Mouse (Mus musculus) kidney, embryonic 14.5 days (tissue): ENCODE measurements around the gene Gm5244. TPM values are rescaled to one million over a fixed set of nuclear protein-coding genes. Genes with fewer than 3 reads are reported as not detected.

ENCODE experiments used
- ATAC-seq: fragments of 200-750 bp; cut with Nextera tagmentation; 2 replicates; pipeline ENCODE4 v1.8.0; 2017; ENCODE audit warnings: moderate number of reproducible peaks, mild to moderate bottlenecking, moderate TSS enrichment, moderate library complexity; ENCODE audit not compliant: low FRiP score, low TSS enrichment
- H3K27ac ChIP-seq: fragments of 300-500 bp; sonication (generic); 2 replicates; pipeline ENCODE4 v1.5.1; 2014; ENCODE audit warnings: low read depth, mild to moderate bottlenecking, low read length, moderate library complexity, mixed read lengths
- H3K27me3 ChIP-seq: fragments of 300-500 bp; sonication (generic); 2 replicates; pipeline ENCODE4 v1.6.1; 2014; ENCODE audit warnings: mild to moderate bottlenecking, low read length; ENCODE audit not compliant: control insufficient read depth, insufficient read depth
- H3K36me3 ChIP-seq: fragments of 300-500 bp; sonication (generic); 2 replicates; pipeline ENCODE4 v1.6.1; 2014; ENCODE audit warnings: low read length, mixed read lengths; ENCODE audit not compliant: control insufficient read depth, insufficient read depth
- H3K4me1 ChIP-seq: fragments of 300-500 bp; sonication (generic); 2 replicates; pipeline ENCODE4 v1.6.1; 2014; ENCODE audit warnings: low read length, mixed read lengths; ENCODE audit not compliant: control insufficient read depth, insufficient read depth
- H3K4me2 ChIP-seq: fragments of 300-500 bp; sonication (generic); replicated peaks from 2 replicates; pipeline ENCODE4 v1.6.1; 2014; ENCODE audit warnings: low read depth, mild to moderate bottlenecking, low read length
- H3K4me3 ChIP-seq: fragments of 300-500 bp; sonication (generic); 2 replicates; pipeline ENCODE4 v1.5.1; 2014; ENCODE audit warnings: mild to moderate bottlenecking, low read length
- H3K9ac ChIP-seq: fragments of 300-500 bp; sonication (generic); 2 replicates; pipeline ENCODE4 v1.6.1; 2014; ENCODE audit warnings: low read depth, mild to moderate bottlenecking, low read length, moderate library complexity
- H3K9me3 ChIP-seq: fragments of 300-500 bp; sonication (generic); 2 replicates; pipeline ENCODE4 v1.6.1; 2016; ENCODE audit warnings: low read length; ENCODE audit not compliant: control insufficient read depth
- WGBS: fragments of 180-500 bp; shearing (Covaris S2); extraction: QIAGEN DNeasy Blood & Tissue Kit; methylation state at CpG from one replicate; pipeline ENCODE4 v1.1.7; 2014; 5-methylcytosine and 5-hydroxymethylcytosine counted together
- polyA plus RNA-seq: library from polyadenylated mRNA; unstranded; fragments of >200 nt; fragmentation: Nextera tagmentation; extraction: Ambion mirVana; gene quantifications from 2 replicates; pipeline ENCODE4 v1.2.1, GENCODE M21; 2014

Gene Gm5244
- polyA plus RNA-seq, 1 experiment from 2014 or later, result not detected

DNA sequence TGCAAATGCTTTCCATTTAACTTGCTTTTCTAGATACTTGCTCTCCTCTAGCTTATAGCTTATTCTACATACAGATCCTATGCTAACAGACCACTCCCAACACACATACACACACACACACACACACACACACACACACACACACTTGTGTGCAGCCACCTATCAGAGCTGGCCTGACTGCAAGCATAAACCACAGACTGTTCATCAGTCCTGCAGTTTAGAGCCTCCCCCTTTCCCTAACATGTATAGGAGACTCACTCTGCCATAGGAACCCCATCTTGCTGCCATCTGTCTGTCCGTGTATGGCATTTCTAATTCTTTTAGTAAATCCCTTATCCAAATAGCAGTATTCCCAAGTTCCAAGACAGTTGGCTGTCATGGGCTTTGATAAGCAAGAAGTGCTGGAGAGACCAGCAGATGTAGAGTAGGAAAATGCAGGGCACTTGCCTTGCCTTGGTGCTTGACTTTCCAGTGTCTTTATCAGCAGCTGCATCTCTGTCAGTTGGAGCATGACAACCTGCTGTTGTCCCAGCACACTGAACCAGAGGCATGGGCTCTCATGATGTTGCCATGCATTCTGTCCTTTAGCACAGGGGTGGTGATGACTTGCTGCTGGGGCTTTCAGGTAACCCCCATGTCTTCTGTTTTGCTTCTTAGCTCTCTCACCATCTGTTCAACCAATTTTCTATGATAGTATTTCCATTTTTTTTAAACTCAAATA is 33.7 kb upstream of the Gm5244 start:
- Histone ChIP-seq H3K9ac (no peak overlapping the region), H3K9me3 (no peaks in the 10 kb centered on the region), H3K27ac (no peak overlapping the region), H3K27me3 (no peaks in the 10 kb centered on the region), H3K4me1 (no peaks in the 10 kb centered on the region), H3K36me3 (no peaks in the 10 kb centered on the region), H3K4me3 (no peak overlapping the region), H3K4me2 (no peak overlapping the region)
- WGBS, result 69% methylated on average over 1 of the region's 1 CpGs
- ATAC-seq, result no peak

DNA sequence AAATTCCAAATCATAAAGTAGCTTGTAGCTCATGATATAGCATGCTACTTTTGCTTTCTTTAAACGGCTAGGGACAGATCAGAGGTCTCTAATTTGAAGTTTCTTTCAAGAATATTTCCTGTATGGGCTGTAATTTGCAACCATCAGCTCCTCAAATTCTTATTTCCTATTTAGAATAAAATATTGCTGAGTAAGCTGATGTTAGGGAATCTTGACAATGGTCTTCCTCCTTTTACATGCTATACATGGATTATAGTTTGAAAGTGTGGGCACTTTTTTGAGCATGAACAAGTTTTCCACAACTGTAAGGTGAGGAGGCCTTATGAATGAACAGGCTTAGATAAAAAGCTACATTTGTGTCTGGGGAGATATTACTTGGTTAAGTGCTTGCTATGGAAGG is 32.6 kb upstream of the Gm5244 start:
- Histone ChIP-seq H3K36me3 (no peaks in the 10 kb centered on the region), H3K4me1 (no peaks in the 10 kb centered on the region), H3K4me2 (no peak overlapping the region), H3K4me3 (no peak overlapping the region), H3K27me3 (no peaks in the 10 kb centered on the region), H3K9ac (no peak overlapping the region), H3K9me3 (no peaks in the 10 kb centered on the region), H3K27ac (no peak overlapping the region)
- no peak for ATAC-seq
- WGBS, result 79% methylated on average over 1 of the region's 1 CpGs

DNA sequence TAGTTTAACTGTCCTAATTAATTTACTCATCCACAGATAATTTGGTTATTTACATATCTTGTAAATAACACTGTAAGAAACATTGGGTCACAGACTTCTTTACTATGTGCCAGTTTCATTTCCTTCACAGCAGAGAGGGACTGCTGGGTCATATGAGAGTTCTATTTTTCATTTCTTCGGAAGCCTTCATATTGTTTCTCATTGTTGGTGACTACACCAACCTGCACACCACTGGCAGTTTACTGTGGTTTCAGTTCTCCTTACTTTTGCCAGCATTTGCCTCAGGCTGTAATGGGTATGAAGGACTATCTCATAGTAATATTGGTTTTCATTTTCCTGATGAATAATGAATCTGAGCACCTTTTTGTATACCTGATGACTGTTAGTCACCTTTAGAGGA is 28.0 kb upstream of the Gm5244 start:
- H3K36me3 ChIP-seq, result no peaks in the 10 kb centered on the region
- H3K4me2 ChIP-seq, result no peak overlapping the region
- H3K4me3 ChIP-seq, result no peak overlapping the region
- no peaks in the 10 kb centered on the region for H3K4me1 ChIP-seq
- no peak overlapping the region for H3K27ac ChIP-seq
- H3K9me3 ChIP-seq, result no peaks in the 10 kb centered on the region
- no peak for ATAC-seq
- 90% methylated on average over 1 of the region's 1 CpGs for WGBS
- no peak overlapping the region for H3K9ac ChIP-seq
- H3K27me3 ChIP-seq, result no peaks in the 10 kb centered on the region

DNA sequence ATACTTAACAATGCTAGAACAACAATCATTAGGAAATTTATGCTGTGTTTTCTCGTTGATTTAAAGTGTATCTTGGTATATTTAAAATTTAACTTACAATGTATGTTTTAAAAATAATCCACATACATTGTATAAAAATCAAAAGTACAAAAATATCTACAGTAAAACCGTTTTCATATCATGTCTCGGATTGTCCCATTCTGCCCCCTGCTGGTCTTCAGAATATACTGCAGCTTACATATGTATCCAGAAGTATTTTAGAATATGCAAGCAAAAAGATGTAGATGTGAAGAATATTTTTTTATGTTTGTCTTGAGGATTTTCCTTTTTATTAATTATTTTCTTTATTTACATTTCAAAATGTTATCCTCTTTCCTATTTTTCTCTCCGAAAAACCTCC is 26.1 kb upstream of the Gm5244 start:
- 35% methylated on average over 4 of the region's 4 CpGs for WGBS

DNA sequence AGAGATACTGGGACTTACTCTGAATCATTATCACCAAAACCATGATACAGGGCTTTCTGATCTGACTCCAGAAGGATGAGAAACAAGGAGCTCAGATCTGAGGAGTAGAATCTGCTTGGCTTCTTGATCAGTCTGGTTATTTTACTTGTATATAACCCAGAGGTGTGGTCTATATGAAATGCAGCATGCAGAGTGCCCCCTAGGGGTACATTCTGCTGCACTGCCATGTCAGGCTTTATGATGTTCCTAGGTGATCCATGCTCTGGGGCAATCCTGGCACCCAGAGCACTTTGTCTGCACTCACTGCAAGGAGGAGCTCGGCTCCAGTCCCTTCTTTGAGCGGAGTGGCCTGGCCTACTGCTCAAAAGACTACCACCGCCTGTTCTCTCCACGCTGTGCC is 21.9 kb upstream of the Gm5244 start:
- Histone ChIP-seq H3K27me3 (no peaks in the 10 kb centered on the region), H3K4me2 (no peak overlapping the region), H3K9ac (no peak overlapping the region), H3K36me3 (no peaks in the 10 kb centered on the region), H3K4me1 (no peaks in the 10 kb centered on the region), H3K9me3 (no peaks in the 10 kb centered on the region), H3K27ac (no peak overlapping the region), H3K4me3 (no peak overlapping the region)
- WGBS, result 77% methylated on average over 4 of the region's 4 CpGs
- no peak for ATAC-seq

More for the DNA sequence above, 26.1 kb upstream of the Gm5244 start:
- H3K4me3 ChIP-seq, result no peak overlapping the region
- no peak overlapping the region for H3K27ac ChIP-seq
- no peaks in the 10 kb centered on the region for H3K36me3 ChIP-seq
- H3K9me3 ChIP-seq, result no peaks in the 10 kb centered on the region
- H3K9ac ChIP-seq, result no peak overlapping the region
- no peak overlapping the region for H3K4me2 ChIP-seq
- no peak for ATAC-seq
- no peaks in the 10 kb centered on the region for H3K27me3 ChIP-seq
- H3K4me1 ChIP-seq, result no peaks in the 10 kb centered on the region

DNA sequence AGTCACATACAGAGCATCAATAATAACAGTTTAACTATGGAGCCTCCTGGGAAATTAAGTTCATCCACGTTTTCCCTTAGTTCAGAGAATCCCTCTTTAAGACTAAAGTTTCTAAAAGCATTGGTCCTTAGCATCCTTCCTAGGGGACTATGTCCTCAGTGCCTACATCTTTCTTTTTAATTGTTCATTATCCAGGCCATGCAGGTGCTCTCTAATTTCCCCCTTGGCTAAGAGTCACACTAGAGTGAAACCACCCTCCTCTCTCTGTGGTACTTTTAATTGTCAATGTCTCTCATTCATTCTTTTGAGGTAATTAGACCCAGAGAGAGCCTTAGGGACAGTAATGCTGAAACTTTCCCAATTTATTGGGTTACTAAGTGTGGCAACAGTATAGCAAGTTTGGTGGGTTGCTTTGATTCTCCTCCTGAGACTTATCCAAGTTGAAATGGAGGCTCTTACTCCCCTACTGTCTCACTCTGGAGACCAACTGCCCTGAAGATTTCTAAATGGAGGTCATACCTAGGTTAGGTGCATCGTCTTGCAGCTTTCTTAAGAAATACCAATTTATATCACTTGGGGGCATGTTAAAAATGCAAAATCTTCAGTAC is 15.6 kb upstream of the Gm5244 start:
- Histone ChIP-seq H3K4me1 (no peaks in the 10 kb centered on the region), H3K9ac (no peak overlapping the region), H3K36me3 (no peaks in the 10 kb centered on the region), H3K27me3 (no peaks in the 10 kb centered on the region), H3K27ac (no peak overlapping the region), H3K9me3 (no peaks in the 10 kb centered on the region), H3K4me2 (no peak overlapping the region), H3K4me3 (no peak overlapping the region)
- 72% methylated on average over 2 of the region's 2 CpGs for WGBS
- no peak for ATAC-seq

DNA sequence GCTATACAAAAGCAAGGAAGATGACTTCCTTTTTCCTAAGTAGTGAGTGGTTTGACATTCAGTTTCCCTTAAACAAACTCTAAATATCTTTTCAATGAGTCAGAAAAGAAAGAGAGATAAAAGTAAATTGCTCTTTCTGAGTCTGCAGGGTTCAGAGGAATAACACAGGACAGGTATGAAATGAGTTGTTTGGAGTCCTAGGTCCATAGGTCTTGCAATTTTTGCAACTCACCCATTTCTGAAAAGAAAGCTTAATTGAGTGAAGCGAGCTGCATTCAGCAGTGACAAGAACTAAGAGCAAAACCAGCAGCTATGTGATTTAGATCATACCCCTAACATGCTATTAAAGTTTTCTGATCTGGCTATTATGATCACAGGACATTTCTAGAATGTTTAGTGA is 14.9 kb upstream of the Gm5244 start:
- H3K4me2 ChIP-seq, result no peak overlapping the region
- no peak overlapping the region for H3K4me3 ChIP-seq
- H3K9ac ChIP-seq, result no peak overlapping the region
- H3K27ac ChIP-seq, result no peak overlapping the region
- no peaks in the 10 kb centered on the region for H3K9me3 ChIP-seq
- ATAC-seq, result no peak
- H3K27me3 ChIP-seq, result no peaks in the 10 kb centered on the region
- no peaks in the 10 kb centered on the region for H3K4me1 ChIP-seq
- H3K36me3 ChIP-seq, result no peaks in the 10 kb centered on the region
- WGBS, result 62% methylated on average over 1 of the region's 1 CpGs

DNA sequence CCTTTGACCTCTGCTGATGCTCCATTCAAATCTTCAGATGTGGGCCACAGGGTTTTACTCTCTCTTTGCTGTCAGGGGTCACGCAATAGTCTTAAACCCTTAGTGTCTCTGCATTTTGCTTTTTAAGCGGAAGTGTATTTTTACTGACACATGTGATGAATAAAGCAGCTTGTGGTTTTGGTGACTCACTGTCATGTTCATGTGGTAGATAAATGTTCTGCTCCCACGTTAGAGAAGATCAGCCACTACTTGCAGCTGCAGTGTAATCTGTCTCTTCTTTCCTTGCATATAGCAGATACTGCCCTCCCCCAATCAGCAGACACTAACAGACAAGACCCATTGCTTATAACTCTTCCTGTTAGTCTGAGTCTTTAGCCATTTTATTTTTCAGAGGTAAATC is 12.9 kb upstream of the Gm5244 start:
- Histone ChIP-seq H3K4me2 (no peak overlapping the region), H3K9ac (no peak overlapping the region), H3K9me3 (no peaks in the 10 kb centered on the region), H3K27me3 (no peaks in the 10 kb centered on the region), H3K4me1 (no peaks in the 10 kb centered on the region), H3K4me3 (no peak overlapping the region), H3K27ac (no peak overlapping the region), H3K36me3 (no peaks in the 10 kb centered on the region)
- ATAC-seq, result no peak
- 76% methylated on average over 3 of the region's 3 CpGs for WGBS

DNA sequence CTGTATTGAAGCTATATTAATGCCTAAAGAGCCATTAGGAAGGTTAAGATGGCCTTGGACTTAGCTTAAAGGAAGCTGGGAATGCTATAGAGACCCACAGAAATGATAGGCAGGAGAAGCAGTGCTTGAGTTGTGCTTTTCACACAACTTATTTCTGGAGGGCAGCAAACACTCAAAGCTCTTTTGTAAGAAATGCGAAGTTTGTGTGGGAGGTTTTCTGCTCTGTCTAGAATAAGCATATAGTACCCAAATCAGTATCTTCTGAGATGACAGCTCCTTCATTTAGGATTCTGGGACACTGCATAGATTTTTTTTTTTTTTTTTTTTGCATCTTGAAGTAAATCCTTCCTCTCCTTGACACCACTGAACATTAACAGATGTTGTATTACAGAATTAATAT is 8.0 kb upstream of the Gm5244 start:
- H3K27ac ChIP-seq, result no peak overlapping the region
- WGBS, result 91% methylated on average over 1 of the region's 1 CpGs
- no peaks in the 10 kb centered on the region for H3K9me3 ChIP-seq
- no peak overlapping the region for H3K9ac ChIP-seq
- no peaks in the 10 kb centered on the region for H3K36me3 ChIP-seq
- no peak overlapping the region for H3K4me2 ChIP-seq
- no peak overlapping the region for H3K4me3 ChIP-seq
- no peaks in the 10 kb centered on the region for H3K27me3 ChIP-seq
- no peak for ATAC-seq
- no peaks in the 10 kb centered on the region for H3K4me1 ChIP-seq
